ENCODE assay signal across 14 mouse cellular contexts in genomic region chr5:137051125-137051524, GRCm38 (mm10).
"Had no signal": no experiment of that assay in that cellular context is flagged by ENCODE, and none has a peak within 500 bp of the region (broad histone marks: within the 10 kb centered on the region; RNA-seq: fewer than 3 reads in every experiment).

No protein-coding gene starts in this region.

- H3K27ac ChIP-seq: hindbrain, postnatal 0 days; limb, embryonic 12.5 days; limb, embryonic 15.5 days; liver, embryonic 14.5 days; lung, embryonic 15.5 days had no signal

- ATAC-seq: hindbrain, postnatal 0 days; inflammation-experienced regulatory T-cells, adult 6 months had no signal

- H3K4me3 ChIP-seq: limb, embryonic 12.5 days; limb, embryonic 15.5 days; lung, embryonic 15.5 days had no signal

- DNase-seq: lung, adult 18-20 months; lung, postnatal 10 days; lung, postnatal 36 days; midbrain, embryonic 14.5 days; right cerebral cortex, adult 18-20 months; right cerebral cortex, postnatal 14 days; thymus, adult 18-20 months; thymus, postnatal 4 days had no signal
